Mouse (Mus musculus): ENCODE results near the gene Gapdhs. TPM values are rescaled to one million over a fixed set of nuclear protein-coding genes. Genes with fewer than 3 reads are reported as not detected.

The Gapdhs gene
- total and polyA plus RNA-seq, 3 experiments, result 0.49 TPM; not detected in 2

DNA sequence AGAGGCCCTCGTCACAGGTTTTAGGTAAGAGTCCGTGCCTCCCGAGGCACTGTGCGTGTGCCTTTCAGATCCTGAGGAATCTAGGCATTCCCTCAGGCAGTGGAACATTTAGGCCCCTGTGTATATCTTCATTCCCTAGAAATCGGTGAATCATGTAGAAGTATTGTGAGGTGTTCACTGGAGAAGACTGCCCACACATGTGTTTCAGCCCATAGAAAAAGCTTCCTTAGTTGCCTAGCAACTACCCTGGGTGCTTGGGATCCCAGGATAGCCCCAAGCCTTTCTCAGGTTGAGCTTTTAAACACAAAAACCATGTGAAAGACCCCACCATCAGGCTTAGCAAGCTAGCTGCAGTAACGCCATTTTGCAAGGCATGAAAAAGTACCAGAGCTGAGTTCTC, 55.2 kb downstream of the Gapdhs start:
- Histone ChIP-seq H3K4me3 (ENCODE audit: control insufficient read depth in 1 of 2, insufficient read depth in 1 of 2, low read depth in 2 of 2, low read length in 2 of 2) (no peak overlapping the region), H3K9me3 (replicated peaks; ENCODE audit: insufficient read depth, low read length) (no peaks in the 10 kb centered on the region), H3K36me3 (ENCODE audit: control insufficient read depth in 1 of 2, insufficient read depth in 2 of 2, low read length in 2 of 2) (no peaks in the 10 kb centered on the region), H3K27ac (ENCODE audit: control insufficient read depth, low read depth, low read length) (no peak overlapping the region), H3K27me3 (ENCODE audit: control insufficient read depth in 1 of 2, insufficient read depth in 2 of 2, low read length in 2 of 2) (no peaks in the 10 kb centered on the region), H3K9ac (ENCODE audit: control insufficient read depth, low read depth, low read length, poor library complexity, severe bottlenecking) (no peak overlapping the region), H3K4me1 (ENCODE audit: control insufficient read depth in 1 of 2, insufficient read depth in 2 of 2, low read length in 2 of 2) (no peaks in the 10 kb centered on the region), H3K79me2 (ENCODE audit: control insufficient read depth, insufficient read depth, low read length, poor library complexity) (no peaks in the 10 kb centered on the region)
- TF ChIP-seq BHLHE40 (IDR thresholded peaks at IDR 0.05; ENCODE audit: borderline replicate concordance, low read depth, low read length) (no peak), GATA1 (IDR thresholded peaks at IDR 0.05; ENCODE audit: low read depth, low read length) (no peak), POLR2AphosphoS2 (IDR thresholded peaks at IDR 0.05; ENCODE audit: low read length) (no peak), POLR2A (IDR thresholded peaks at IDR 0.05; ENCODE audit: control insufficient read depth in 1 of 2, insufficient read depth in 1 of 2, low read depth in 1 of 2, low read length in 2 of 2, poor library complexity in 1 of 2) (no peak)
- DNase-seq (ENCODE audit: low read depth, low spot score), result no peak

- Histone ChIP-seq H3K27me3 (ENCODE audit: control insufficient read depth in 1 of 2, insufficient read depth in 2 of 2, low read length in 2 of 2) (peaks cover 3 to 7% of the 10 kb centered on the region in 2 experiments), H3K4me3 (ENCODE audit: control insufficient read depth in 1 of 2, insufficient read depth in 1 of 2, low read depth in 2 of 2, low read length in 2 of 2) (no peak overlapping the region), H3K27ac (ENCODE audit: control insufficient read depth, low read depth, low read length) (no peak overlapping the region), H3K79me2 (ENCODE audit: control insufficient read depth, insufficient read depth, low read length, poor library complexity) (no peaks in the 10 kb centered on the region), H3K9ac (ENCODE audit: control insufficient read depth, low read depth, low read length, poor library complexity, severe bottlenecking) (no peak overlapping the region), H3K4me1 (ENCODE audit: control insufficient read depth in 1 of 2, insufficient read depth in 2 of 2, low read length in 2 of 2) (no peaks in the 10 kb centered on the region), H3K36me3 (ENCODE audit: control insufficient read depth in 1 of 2, insufficient read depth in 2 of 2, low read length in 2 of 2) (no peaks in the 10 kb centered on the region), H3K9me3 (replicated peaks; ENCODE audit: insufficient read depth, low read length) (no peaks in the 10 kb centered on the region)
- DNase-seq (ENCODE audit: low read depth, low spot score), result no peak
- TF ChIP-seq JUND (IDR thresholded peaks at IDR 0.05; ENCODE audit: low read depth, low read length) (no peak), RCOR1 (IDR thresholded peaks at IDR 0.05; ENCODE audit: low read depth, low read length) (no peak), MAZ (IDR thresholded peaks at IDR 0.05; ENCODE audit: low read depth, low read length) (no peak), EP300 (IDR thresholded peaks at IDR 0.05; ENCODE audit: low read depth in 1 of 2, low read length in 2 of 2) (no peak), TBP (IDR thresholded peaks at IDR 0.05; ENCODE audit: low read depth, low read length) (no peak), MXI1 (IDR thresholded peaks at IDR 0.05; ENCODE audit: low read depth, low read length) (no peak), POLR2A (IDR thresholded peaks at IDR 0.05; ENCODE audit: control insufficient read depth in 1 of 2, insufficient read depth in 1 of 2, low read depth in 1 of 2, low read length in 2 of 2, poor library complexity in 1 of 2) (no peak)
These were observed 60.1 kb downstream of the Gapdhs start for GRCm38 (mm10) chr7:30683425-30683824.

GRCm38 (mm10) chr7:30681897-30682296, 61.6 kb downstream of the Gapdhs start:
- Histone ChIP-seq H3K27ac (ENCODE audit: control insufficient read depth, low read depth, low read length) (no peak overlapping the region), H3K79me2 (ENCODE audit: control insufficient read depth, insufficient read depth, low read length, poor library complexity) (no peaks in the 10 kb centered on the region), H3K9ac (ENCODE audit: control insufficient read depth, low read depth, low read length, poor library complexity, severe bottlenecking) (no peak overlapping the region), H3K4me1 (ENCODE audit: control insufficient read depth in 1 of 2, insufficient read depth in 2 of 2, low read length in 2 of 2) (no peaks in the 10 kb centered on the region), H3K27me3 (ENCODE audit: control insufficient read depth in 1 of 2, insufficient read depth in 2 of 2, low read length in 2 of 2) (peaks cover 3 to 7% of the 10 kb centered on the region in 2 experiments), H3K4me3 (ENCODE audit: control insufficient read depth in 1 of 2, insufficient read depth in 1 of 2, low read depth in 2 of 2, low read length in 2 of 2) (no peak overlapping the region), H3K9me3 (replicated peaks; ENCODE audit: insufficient read depth, low read length) (no peaks in the 10 kb centered on the region), H3K36me3 (ENCODE audit: control insufficient read depth in 1 of 2, insufficient read depth in 2 of 2, low read length in 2 of 2) (no peaks in the 10 kb centered on the region)
- DNase-seq (ENCODE audit: low read depth, low spot score), result no peak
- no peak for TF ChIP-seq MEF2A (IDR thresholded peaks at IDR 0.05; ENCODE audit: extremely low read depth, insufficient replicate concordance, low read depth, low read length, poor library complexity, severe bottlenecking)
- TF ChIP-seq MXI1 (IDR thresholded peaks at IDR 0.05; ENCODE audit: low read depth, low read length), result no peak
- no peak for TF ChIP-seq ZMIZ1 (IDR thresholded peaks at IDR 0.05; ENCODE audit: low read depth, low read length)
- TF ChIP-seq TAL1 (IDR thresholded peaks at IDR 0.05; ENCODE audit: low read length), result no peak
- no peak for TF ChIP-seq UBTF (IDR thresholded peaks at IDR 0.05; ENCODE audit: borderline replicate concordance, insufficient read depth, low read depth, low read length)
- TF ChIP-seq USF2 (IDR thresholded peaks at IDR 0.05; ENCODE audit: borderline replicate concordance in 1 of 2, insufficient read depth in 1 of 2, low read depth in 1 of 2, low read length in 2 of 2), result no peak
- no peak for TF ChIP-seq ELF1 (IDR thresholded peaks at IDR 0.05; ENCODE audit: low read depth, low read length)
- no peak for TF ChIP-seq CTCF (IDR thresholded peaks at IDR 0.05 in 2 of 3, conservative IDR thresholded peaks at IDR 0.05 in 1 of 3; ENCODE audit: control insufficient read depth in 1 of 3, insufficient read depth in 1 of 3, low read depth in 2 of 3, low read length in 3 of 3, poor library complexity in 1 of 3, severe bottlenecking in 1 of 3)
- TF ChIP-seq ETS1 (IDR thresholded peaks at IDR 0.05; ENCODE audit: low read depth, low read length), result no peak
- TF ChIP-seq MAZ (IDR thresholded peaks at IDR 0.05; ENCODE audit: low read depth, low read length), result no peak
- no peak for TF ChIP-seq MAFK (IDR thresholded peaks at IDR 0.05; ENCODE audit: borderline replicate concordance, low read depth, low read length)
- TF ChIP-seq TBP (IDR thresholded peaks at IDR 0.05; ENCODE audit: low read depth, low read length), result no peak
- TF ChIP-seq SIN3A (IDR thresholded peaks at IDR 0.05; ENCODE audit: low read length), result no peak
- TF ChIP-seq SMC3 (IDR thresholded peaks at IDR 0.05; ENCODE audit: low read depth, low read length), result no peak
- TF ChIP-seq ZNF384 (IDR thresholded peaks at IDR 0.05; ENCODE audit: low read depth, low read length), result no peak
- no peak for TF ChIP-seq KAT2A (conservative IDR thresholded peaks at IDR 0.05; ENCODE audit: low read depth, low read length)
- TF ChIP-seq CHD2 (IDR thresholded peaks at IDR 0.05; ENCODE audit: low read length), result no peak
- no peak for TF ChIP-seq NRF1 (IDR thresholded peaks at IDR 0.05; ENCODE audit: insufficient read depth, low read depth, low read length, poor library complexity, severe bottlenecking)
- no peak for TF ChIP-seq USF1 (IDR thresholded peaks at IDR 0.05; ENCODE audit: low read depth, low read length)

Measured in MEL (cell line).